Mouse (Mus musculus): Measurements from ENCODE around the gene Exosc8. TPM values are rescaled to one million over a fixed set of nuclear protein-coding genes. Genes with fewer than 3 reads are reported as not detected.

Gene Exosc8
- polyA plus RNA-seq, 2 experiments: 119 to 130 TPM

GRCm38 (mm10) chr3:54760321-54761115 lies 25.3 kb upstream of the Exosc8 start:
- Histone ChIP-seq H3K27me3 (ENCODE audit: control insufficient read depth, insufficient read depth, low read length) (no peaks in the 10 kb centered on the region), H3K36me3 (ENCODE audit: control insufficient read depth, insufficient read depth, low read length) (no peaks in the 10 kb centered on the region), H3K4me1 (ENCODE audit: control insufficient read depth, insufficient read depth, low read length) (peaks cover 3% of the 10 kb centered on the region; the same call in 1 of the 2 replicates), H3K9me3 (ENCODE audit: control insufficient read depth, low read length) (no peaks in the 10 kb centered on the region), H3K9ac (ENCODE audit: low read depth, low read length, severe bottlenecking) (no peak overlapping the region), H3K4me3 (replicated peaks; ENCODE audit: low read length) (no peak overlapping the region), H3K27ac (replicated peaks; ENCODE audit: low read depth, low read length) (no peak overlapping the region), H3K4me2 (replicated peaks; ENCODE audit: low read depth, low read length, severe bottlenecking) (no peak overlapping the region)
- ATAC-seq (ENCODE audit: low FRiP score, low read depth): no peak
- no peak for TF ChIP-seq POLR2A (IDR thresholded peaks at IDR 0.05; ENCODE audit: borderline replicate concordance, extremely low read depth, insufficient read depth, insufficient read length)
- no peak for DNase-seq (ENCODE audit: low spot score)
- WGBS: 76% methylated on average over 15 of the region's 15 CpGs

DNA sequence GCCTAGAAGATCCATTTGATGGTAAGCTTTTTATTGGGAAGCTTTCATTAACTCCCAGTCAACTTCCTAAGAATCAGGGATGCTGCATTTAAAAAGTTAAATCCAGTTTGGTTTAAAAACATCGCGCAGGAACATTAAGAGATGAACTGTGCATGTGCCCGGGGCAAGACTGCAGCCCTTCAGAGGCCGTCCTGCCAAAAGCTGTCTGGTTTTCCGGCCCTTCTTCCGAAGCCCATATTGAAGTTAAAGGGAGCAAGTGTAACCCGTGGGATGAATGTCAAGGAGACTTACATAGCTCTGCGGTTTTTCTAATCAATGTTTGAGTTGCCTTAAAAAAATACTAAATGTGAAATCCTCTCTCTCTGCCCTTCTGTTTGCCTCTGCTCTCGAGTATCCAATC lies 24.0 kb upstream of the Exosc8 start:
- H3K9ac ChIP-seq (ENCODE audit: low read depth, low read length, severe bottlenecking): no peak overlapping the region
- ATAC-seq (ENCODE audit: low FRiP score, low read depth) (no peak), DNase-seq (ENCODE audit: low spot score) (no peak)
- 76% methylated on average over 9 of the region's 9 CpGs for WGBS
- H3K27ac ChIP-seq (replicated peaks; ENCODE audit: low read depth, low read length): no peak overlapping the region
- H3K4me3 ChIP-seq (replicated peaks; ENCODE audit: low read length): no peak overlapping the region
- TF ChIP-seq POLR2A (IDR thresholded peaks at IDR 0.05; ENCODE audit: borderline replicate concordance, extremely low read depth, insufficient read depth, insufficient read length): no peak
- H3K4me1 ChIP-seq (ENCODE audit: control insufficient read depth, insufficient read depth, low read length): peaks cover 11% of the 10 kb centered on the region
- no peak overlapping the region for H3K4me2 ChIP-seq (replicated peaks; ENCODE audit: low read depth, low read length, severe bottlenecking)
- H3K27me3 ChIP-seq (ENCODE audit: control insufficient read depth, insufficient read depth, low read length): no peaks in the 10 kb centered on the region
- no peaks in the 10 kb centered on the region for H3K36me3 ChIP-seq (ENCODE audit: control insufficient read depth, insufficient read depth, low read length)
- no peaks in the 10 kb centered on the region for H3K9me3 ChIP-seq (ENCODE audit: control insufficient read depth, low read length)

DNA sequence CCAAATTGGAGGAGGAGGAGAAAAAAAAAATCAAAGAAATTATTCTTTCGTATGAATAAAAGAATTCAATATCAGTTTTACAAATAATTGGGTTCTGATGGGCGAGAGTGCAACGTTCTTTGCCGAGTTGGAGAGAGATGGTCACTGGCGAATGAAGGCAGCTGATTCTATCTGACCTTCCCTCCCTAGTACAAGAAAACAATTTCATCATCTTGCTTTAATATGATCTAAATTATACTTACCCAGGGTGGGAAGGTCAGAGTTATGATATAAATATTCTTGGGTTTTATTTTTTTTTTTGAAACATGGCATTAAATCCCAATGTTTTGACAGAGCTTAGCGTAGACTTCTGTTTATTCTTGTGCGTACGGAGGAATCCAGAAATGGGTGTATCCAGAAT lies 22.3 kb upstream of the Exosc8 start:
- no peak overlapping the region for H3K9ac ChIP-seq (ENCODE audit: low read depth, low read length, severe bottlenecking)
- 85% methylated on average over 8 of the region's 8 CpGs for WGBS
- DNase-seq (ENCODE audit: low spot score): no peak
- ATAC-seq (ENCODE audit: low FRiP score, low read depth): no peak
- no peak overlapping the region for H3K4me3 ChIP-seq (replicated peaks; ENCODE audit: low read length)
- no peaks in the 10 kb centered on the region for H3K36me3 ChIP-seq (ENCODE audit: control insufficient read depth, insufficient read depth, low read length)
- no peak for TF ChIP-seq POLR2A (IDR thresholded peaks at IDR 0.05; ENCODE audit: borderline replicate concordance, extremely low read depth, insufficient read depth, insufficient read length)
- peaks cover 11% of the 10 kb centered on the region for H3K4me1 ChIP-seq (ENCODE audit: control insufficient read depth, insufficient read depth, low read length)
- peak overlapping the region; percentile 9; the same call in 1 of the 2 replicates for H3K4me2 ChIP-seq (replicated peaks; ENCODE audit: low read depth, low read length, severe bottlenecking)
- no peak overlapping the region for H3K27ac ChIP-seq (replicated peaks; ENCODE audit: low read depth, low read length)
- H3K9me3 ChIP-seq (ENCODE audit: control insufficient read depth, low read length): no peaks in the 10 kb centered on the region
- H3K27me3 ChIP-seq (ENCODE audit: control insufficient read depth, insufficient read depth, low read length): no peaks in the 10 kb centered on the region

GRCm38 (mm10) chr3:54756058-54756457 lies 20.9 kb upstream of the Exosc8 start:
- Histone ChIP-seq H3K36me3 (ENCODE audit: control insufficient read depth, insufficient read depth, low read length) (0 out of 2 replicates have a peak, but pooled peaks cover 5% of the 10 kb centered on the region), H3K9me3 (ENCODE audit: control insufficient read depth, low read length) (no peaks in the 10 kb centered on the region), H3K27ac (replicated peaks; ENCODE audit: low read depth, low read length) (peak overlapping the region; percentile 77; the same call in 1 of the 2 replicates), H3K4me1 (ENCODE audit: control insufficient read depth, insufficient read depth, low read length) (peaks cover 11% of the 10 kb centered on the region), H3K4me3 (replicated peaks; ENCODE audit: low read length) (peak overlapping the region; percentile 75), H3K27me3 (ENCODE audit: control insufficient read depth, insufficient read depth, low read length) (no peaks in the 10 kb centered on the region), H3K9ac (ENCODE audit: low read depth, low read length, severe bottlenecking) (peak overlapping the region; percentile 76), H3K4me2 (replicated peaks; ENCODE audit: low read depth, low read length, severe bottlenecking) (peak overlapping the region; percentile 98)
- no peak for ATAC-seq (ENCODE audit: low FRiP score, low read depth)
- TF ChIP-seq POLR2A (IDR thresholded peaks at IDR 0.05; ENCODE audit: borderline replicate concordance, extremely low read depth, insufficient read depth, insufficient read length): no peak
- DNase-seq (ENCODE audit: low spot score): peak; percentile 16
- WGBS: 2% methylated on average over 11 of the region's 11 CpGs

DNA sequence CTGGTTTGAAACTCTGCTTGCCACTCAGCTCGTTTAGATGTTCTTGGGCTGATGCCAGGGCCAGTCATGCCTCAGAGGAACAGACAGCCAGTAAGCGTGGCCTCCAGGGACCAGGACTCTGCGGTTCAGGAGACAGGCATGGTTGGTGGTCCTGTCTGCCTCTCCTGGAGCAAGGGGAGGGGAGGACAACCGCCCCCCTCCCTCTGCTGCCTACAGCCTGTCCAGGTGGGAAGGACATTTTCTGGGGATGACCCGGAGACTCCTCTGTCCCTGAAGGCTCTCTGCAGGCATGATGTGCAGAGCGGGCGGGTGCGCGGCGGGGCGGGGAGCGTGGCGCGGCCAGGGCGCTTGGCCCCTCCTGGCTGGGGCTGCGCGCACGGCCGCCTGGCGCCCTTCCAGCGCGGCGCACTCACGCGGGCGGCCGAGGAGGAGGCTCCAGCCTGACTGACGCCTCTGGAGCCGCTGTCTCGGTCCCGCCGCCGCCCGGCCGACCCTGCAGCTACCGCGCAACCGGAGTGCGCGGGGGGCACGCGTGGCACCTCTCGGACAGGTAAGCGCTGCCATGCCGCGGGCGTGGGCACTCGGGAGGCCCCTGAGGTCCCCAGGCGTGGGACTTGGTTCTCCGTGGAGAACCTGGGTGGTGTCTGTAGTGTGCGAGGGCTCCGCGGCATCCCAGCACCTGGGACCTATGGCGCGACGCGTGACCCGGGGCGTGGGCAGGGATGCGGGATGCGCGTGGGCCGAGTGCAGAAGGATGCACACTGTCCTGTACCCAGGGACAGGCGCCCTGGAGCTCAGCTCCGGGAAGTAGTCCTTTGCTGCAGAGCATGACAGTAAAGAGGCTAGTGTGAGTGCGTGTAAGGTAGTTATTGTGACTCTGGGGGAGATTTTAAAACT lies 20.2 kb upstream of the Exosc8 start, which contains the start of gene Smad9:
Smad9 (plus strand) TSS at position 438 of the 897 bp plus-strand sequence.
- peaks cover 10% of the 10 kb centered on the region for H3K36me3 ChIP-seq (ENCODE audit: control insufficient read depth, insufficient read depth, low read length)
- H3K9me3 ChIP-seq (ENCODE audit: control insufficient read depth, low read length): no peaks in the 10 kb centered on the region
- H3K9ac ChIP-seq (ENCODE audit: low read depth, low read length, severe bottlenecking): peak within 1 kb of the TSS; percentile 76
- H3K4me3 ChIP-seq (replicated peaks; ENCODE audit: low read length): peak within 1 kb of the TSS; percentile 75
- ATAC-seq (ENCODE audit: low FRiP score, low read depth): peak; percentile 87
- DNase-seq (ENCODE audit: low spot score): peak; percentile 66
- TF ChIP-seq POLR2A (IDR thresholded peaks at IDR 0.05; ENCODE audit: borderline replicate concordance, extremely low read depth, insufficient read depth, insufficient read length): no peak
- peak within 1 kb of the TSS; percentile 98 for H3K4me2 ChIP-seq (replicated peaks; ENCODE audit: low read depth, low read length, severe bottlenecking)
- peaks cover 11% of the 10 kb centered on the region for H3K4me1 ChIP-seq (ENCODE audit: control insufficient read depth, insufficient read depth, low read length)
- no peaks in the 10 kb centered on the region for H3K27me3 ChIP-seq (ENCODE audit: control insufficient read depth, insufficient read depth, low read length)
- H3K27ac ChIP-seq (replicated peaks; ENCODE audit: low read depth, low read length): peak within 1 kb of the TSS; percentile 77
- under 1% methylated on average over 52 of the region's 66 CpGs for WGBS
